Mouse (Mus musculus) lung, postnatal 0 days (tissue): ENCODE data around the gene Fam234a.

Source experiments
- CTCF ChIP-seq: IDR thresholded peaks from 2 replicates; pipeline ENCODE4 v1.5.1; 2016; ENCODE audit warnings: antibody characterized with exemption, mild to moderate bottlenecking
- EP300 ChIP-seq: IDR thresholded peaks from 2 replicates; pipeline ENCODE4 v1.6.1; 2016; ENCODE audit warnings: antibody characterized with exemption, mild to moderate bottlenecking, control low read depth

DNA sequence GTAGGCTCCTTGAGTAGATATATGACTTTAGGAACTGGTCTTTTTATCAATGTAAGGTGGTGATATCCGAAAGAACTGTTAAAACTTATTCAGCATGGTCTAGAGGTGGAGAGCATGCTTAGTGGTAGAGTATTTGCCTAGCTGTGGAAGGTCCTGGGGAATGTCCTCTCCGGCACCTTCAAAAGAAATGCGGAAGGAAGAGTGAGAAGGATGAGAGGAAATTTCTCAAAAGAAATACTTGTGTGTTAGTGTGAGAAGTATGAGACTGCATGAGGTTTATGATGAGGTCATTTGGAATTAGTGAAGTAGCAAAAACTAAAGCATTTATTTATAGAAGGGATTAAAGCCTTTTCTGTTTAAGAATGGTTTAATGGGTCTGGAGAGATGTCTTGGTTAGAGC, 18.3 kb upstream of the Fam234a start:
- no peak for TF ChIP-seq CTCF
- TF ChIP-seq EP300: no peak
